Mouse (Mus musculus) G1E-ER4 (cell line): ENCODE measurements around the gene Zfp433. TPM values are rescaled to one million over a fixed set of nuclear protein-coding genes. Genes with fewer than 3 reads are reported as not detected.
"Not testable (repeated sequence)": the region's sequence is repeated elsewhere in the genome, so short reads cannot be mapped to it uniquely, and the experiment has no call there.

Source experiments
- GATA1 ChIP-seq: IDR thresholded peaks from one replicate; pipeline ENCODE4 v1.8.0; 2012; ENCODE audit warnings: low read length, inconsistent platforms
- polyA plus RNA-seq: library from polyadenylated mRNA; stranded (reverse); fragments of >175 nt; gene quantifications from 2 replicates; pipeline ENCODE4 v1.2.3, GENCODE M21; 2012

Zfp433 gene
- polyA plus RNA-seq = 0.28 and 0.37 TPM in 2 replicates

DNA sequence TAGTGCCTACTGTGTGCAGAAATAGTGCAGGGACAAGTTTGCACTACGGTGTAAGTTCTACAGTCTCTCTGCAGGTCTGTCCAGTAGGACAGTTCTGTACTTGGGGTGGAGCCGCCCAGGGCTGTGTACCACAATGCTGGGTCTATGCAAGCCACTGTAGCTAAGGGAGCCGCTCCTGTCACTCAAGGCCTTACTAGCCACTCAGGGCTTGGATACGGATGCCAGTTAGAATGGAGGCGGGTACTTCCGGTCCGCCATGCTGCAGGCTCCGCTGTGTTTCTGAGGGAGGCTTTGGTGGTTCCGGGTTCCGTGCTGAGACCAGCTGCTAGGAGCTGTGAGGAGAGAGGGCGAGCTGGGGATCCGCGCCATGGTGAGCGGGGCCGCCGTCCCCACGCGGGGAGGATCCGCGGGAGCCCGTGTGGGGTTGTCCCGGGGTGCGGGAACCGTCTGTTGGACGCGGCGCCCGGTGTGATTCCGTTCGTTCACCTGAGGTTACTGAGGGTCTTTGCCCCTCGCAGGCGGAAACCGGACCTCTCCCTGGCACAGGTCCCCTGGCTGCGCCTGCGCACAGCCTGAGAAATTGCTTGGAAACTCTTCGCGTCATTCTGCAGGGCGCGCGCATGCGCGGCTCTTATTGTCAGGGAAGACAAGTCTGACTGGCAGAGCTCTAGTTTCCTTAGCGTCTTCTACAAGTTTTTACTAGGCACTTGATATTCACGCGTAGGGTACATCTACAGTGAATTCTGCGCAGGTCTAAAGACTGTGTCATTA is at the start of gene Zfp433:
Zfp433 (plus strand) TSS at position 295 of the 771 bp plus-strand sequence.
- TF ChIP-seq GATA1 = not testable (repeated sequence)

DNA sequence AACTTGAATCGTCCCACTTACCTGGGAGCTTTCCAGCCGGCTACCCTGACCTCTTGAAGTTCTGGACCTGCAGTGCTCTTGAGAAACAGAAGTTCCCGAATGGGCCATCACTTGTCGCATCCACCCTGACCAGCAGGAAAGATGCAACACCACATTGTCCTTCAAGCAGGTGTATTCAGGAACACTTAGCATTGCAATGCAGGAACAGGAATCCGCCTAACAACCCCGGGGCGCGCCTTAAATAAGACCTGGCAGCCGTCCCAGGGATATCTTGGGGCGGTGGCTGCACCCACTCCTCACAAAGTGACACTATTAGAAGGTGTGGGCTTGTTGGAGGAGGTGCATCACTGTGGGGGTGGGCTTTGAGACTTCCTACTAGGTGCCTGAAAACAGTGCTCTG is 49.4 kb upstream of the Zfp433 start:
- TF ChIP-seq GATA1 = no peak

DNA sequence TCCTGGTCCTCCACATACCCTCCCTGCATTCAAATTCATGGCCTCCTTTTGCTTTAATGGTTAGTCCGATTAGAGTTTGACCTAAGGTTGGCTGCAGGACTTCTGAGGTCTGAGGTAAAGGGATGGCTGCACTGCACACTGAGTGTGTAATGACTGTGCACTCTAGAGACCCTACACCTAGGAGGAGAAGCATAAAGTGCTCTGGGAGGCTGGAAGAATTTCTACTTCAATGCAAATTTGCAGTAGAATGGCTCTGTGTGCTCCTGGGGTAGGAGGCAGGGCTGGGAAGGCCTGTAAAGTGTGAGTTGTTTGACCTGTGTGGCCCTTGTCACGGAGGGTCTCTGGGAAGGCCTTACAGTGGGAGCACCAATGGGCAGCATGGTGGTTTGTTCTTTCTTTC is 48.5 kb upstream of the Zfp433 start:
- no peak for TF ChIP-seq GATA1

DNA sequence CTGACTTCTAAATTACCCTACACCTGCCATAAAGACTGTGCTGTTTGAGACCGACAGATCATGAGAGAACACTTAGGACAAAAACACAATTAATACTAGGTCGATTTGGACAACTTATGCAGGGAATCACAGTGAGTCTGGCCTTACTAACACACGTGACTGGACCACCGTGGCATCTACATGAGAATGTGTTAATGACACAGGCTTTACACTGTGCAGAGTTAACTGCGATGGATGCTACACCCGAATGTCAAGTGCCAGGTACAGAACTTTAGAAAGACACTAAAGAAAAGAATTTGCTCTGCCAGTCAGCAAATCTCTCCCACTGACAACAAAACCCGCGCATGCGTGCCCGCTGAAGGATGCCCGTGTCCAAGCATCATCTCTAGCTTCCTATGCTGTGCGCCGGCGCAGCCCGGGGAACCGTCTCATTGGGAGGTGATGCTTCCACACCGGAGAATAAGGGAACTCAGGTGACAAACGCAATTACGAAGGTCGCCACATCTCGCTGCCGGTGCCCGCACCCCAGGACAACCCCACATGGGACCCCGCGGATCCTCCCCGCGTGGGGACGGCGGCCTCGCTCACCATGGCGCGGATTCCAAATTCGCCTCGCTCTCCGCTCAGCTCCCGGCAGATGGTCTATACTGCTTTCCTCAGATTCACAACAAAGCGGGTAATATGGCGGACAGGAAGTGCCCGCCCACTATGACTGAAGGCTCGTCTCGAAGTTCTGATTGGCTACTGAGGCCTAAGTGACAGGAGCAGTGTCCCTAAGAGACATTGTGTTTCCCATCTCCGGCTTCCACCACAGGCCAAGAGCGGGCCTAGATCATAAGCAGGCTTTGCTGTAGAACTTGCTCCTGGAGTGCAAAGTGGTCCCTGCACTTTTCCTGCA is 66.1 kb downstream of the Zfp433 start, which contains the start of gene Gm3055:
Gm3055 (minus strand) TSS at position 656 of the 898 bp plus-strand sequence.
- TF ChIP-seq GATA1 = not testable (repeated sequence)

Other genes starting within 250 kb of the Zfp433 start
- 29.3 and 37.9 TPM in 2 replicates for gene Nfic, start 249.2 kb upstream of the Zfp433 start, polyA plus RNA-seq
- gene Celf5, start 222.1 kb upstream of the Zfp433 start, polyA plus RNA-seq = 0.05 and 0.08 TPM in 2 replicates
- 258 and 349 TPM in 2 replicates for gene Ncln, start 208.4 kb upstream of the Zfp433 start, polyA plus RNA-seq
- gene S1pr4, start 204.7 kb upstream of the Zfp433 start, polyA plus RNA-seq = 4.1 and 6.8 TPM in 2 replicates
- 38.8 and 47.3 TPM in 2 replicates for gene Gna15, start 180.6 kb upstream of the Zfp433 start, polyA plus RNA-seq
- 15.0 and 16.3 TPM in 2 replicates for gene Gna11, start 159.6 kb upstream of the Zfp433 start, polyA plus RNA-seq
- gene Aes, start 145.3 kb upstream of the Zfp433 start, polyA plus RNA-seq = 1,803 and 2,150 TPM in 2 replicates
- 3.0 and 3.6 TPM in 2 replicates for gene Tle2, start 130.3 kb upstream of the Zfp433 start, polyA plus RNA-seq
- gene Tle6, start 103.8 kb upstream of the Zfp433 start, polyA plus RNA-seq = 9.2 and 15.1 TPM in 2 replicates
- 0.16 and 0.22 TPM in 2 replicates for gene BC025920, start 98.6 kb upstream of the Zfp433 start, polyA plus RNA-seq
- 100 and 118 TPM in 2 replicates for gene Sirt6, start 77.0 kb upstream of the Zfp433 start, polyA plus RNA-seq
- gene Ankrd24, start 76.3 kb upstream of the Zfp433 start, polyA plus RNA-seq = 7.1 and 8.6 TPM in 2 replicates
- 0.18 and 0.19 TPM in 2 replicates for gene Gm10778, start 55.8 kb upstream of the Zfp433 start, polyA plus RNA-seq
- not detected in 2 replicates for gene Gm3055, start 66.3 kb downstream of the Zfp433 start, polyA plus RNA-seq
- not detected in 2 replicates for gene Gm4767, start 107.4 kb downstream of the Zfp433 start, polyA plus RNA-seq
- not detected in 2 replicates for gene Gm32687, start 159.1 kb downstream of the Zfp433 start, polyA plus RNA-seq
- gene Zfp781, start 225.7 kb downstream of the Zfp433 start, polyA plus RNA-seq = 0.11 and 0.16 TPM in 2 replicates